Comparison of ENCODE assay signal across 24 mouse cellular contexts in the genomic region with DNA sequence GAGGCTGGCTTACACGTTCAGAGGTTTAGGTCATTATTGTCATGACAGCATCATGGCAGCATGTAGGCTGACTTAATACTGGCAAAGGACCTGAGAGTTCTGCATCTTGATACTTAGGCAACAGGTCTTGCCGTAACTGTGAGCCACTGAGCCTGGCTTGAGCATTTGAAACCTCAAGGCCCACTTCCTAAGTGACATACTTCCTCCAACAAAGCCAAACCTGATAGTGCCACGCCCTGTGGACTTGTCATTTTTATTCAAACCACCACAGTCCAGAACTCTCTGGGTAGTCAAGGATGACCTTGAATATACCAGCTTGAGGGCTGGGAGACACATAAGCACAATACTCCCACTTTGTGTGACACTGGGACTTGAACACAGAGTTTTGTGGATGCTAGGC. TPM values are rescaled to one million over a fixed set of nuclear protein-coding genes. Genes with fewer than 3 reads are reported as not detected.
DNase-seq lines count a peak whose midpoint lies in the region; ATAC-seq and TF ChIP-seq lines count a peak whose summit lies in the region.
"Had no signal": no experiment of that assay in that cellular context is flagged by ENCODE, and none has a peak within 500 bp of the region (broad histone marks: within the 10 kb centered on the region; RNA-seq: fewer than 3 reads in every experiment).

No protein-coding gene starts in this region.

- TF ChIP-seq POLR2A in MEL (IDR thresholded peaks at IDR 0.05; ENCODE audit: control insufficient read depth in 1 of 2, insufficient read depth in 1 of 2, low read depth in 1 of 2, low read length in 2 of 2, poor library complexity in 1 of 2) = no peak

- peaks cover 26% of the 10 kb centered on the region for H3K79me2 ChIP-seq in MEL (ENCODE audit: control insufficient read depth, insufficient read depth, low read length, poor library complexity)

- H3K36me3 ChIP-seq in MEL (ENCODE audit: control insufficient read depth in 1 of 2, insufficient read depth in 2 of 2, low read length in 2 of 2) = peaks cover 0 to 18% of the 10 kb centered on the region in 2 experiments; a peak in 2 of 4 replicates
- H3K36me3 ChIP-seq in liver, embryonic 11.5 days (ENCODE audit: control insufficient read depth, insufficient read depth, low read length) = no peaks in the 10 kb centered on the region
- H3K36me3 ChIP-seq: embryonic facial prominence, embryonic 13.5 days; forebrain, embryonic 12.5 days; hindbrain, embryonic 12.5 days had no signal

- no peak for TF ChIP-seq RAD21 in MEL (IDR thresholded peaks at IDR 0.05; ENCODE audit: low read depth, low read length)

- no peak for TF ChIP-seq EP300 in MEL (IDR thresholded peaks at IDR 0.05; ENCODE audit: low read depth in 1 of 2, low read length in 2 of 2)

- TF ChIP-seq CTCF in MEL (IDR thresholded peaks at IDR 0.05 in 2 of 3, conservative IDR thresholded peaks at IDR 0.05 in 1 of 3; ENCODE audit: control insufficient read depth in 1 of 3, insufficient read depth in 1 of 3, low read depth in 2 of 3, low read length in 3 of 3, poor library complexity in 1 of 3, severe bottlenecking in 1 of 3) = no peak

- H3K4me3 ChIP-seq in MEL (ENCODE audit: control insufficient read depth in 1 of 2, insufficient read depth in 1 of 2, low read depth in 2 of 2, low read length in 2 of 2) = no peak overlapping the region
- H3K4me3 ChIP-seq in liver, embryonic 11.5 days (ENCODE audit: low read depth, low read length) = no peak overlapping the region
- H3K4me3 ChIP-seq: forebrain, embryonic 12.5 days; heart, embryonic 13.5 days; hindbrain, embryonic 12.5 days had no signal

- DNase-seq in MEL (ENCODE audit: low read depth, low spot score) = peak; percentile 32
- DNase-seq in liver, embryonic 11.5 days (ENCODE audit: low spot score) = no peak
- DNase-seq in gastrocnemius, postnatal 25 days = no peak
- DNase-seq in cerebellum, adult 18-20 months = no peak
- no peak for DNase-seq in kidney, postnatal 36 days
- DNase-seq: adrenal gland, postnatal 10 days; B cell, adult 2 months; cerebellum, adult 11 months; cerebellum, adult 9-10 months; cerebellum, postnatal 25 days; forebrain, postnatal 0 days; gastrocnemius, postnatal 14 days; heart, adult 11 months; heart, postnatal 4 days had no signal

- 0 out of 2 replicates have a peak, but pooled peaks have one; percentile 12 for ATAC-seq in common myeloid progenitor, adult 5-6 weeks (replicated peaks; ENCODE audit: low read depth, poor library complexity, severe bottlenecking)
- ATAC-seq in megakaryocyte progenitor cell, adult 5-6 weeks (replicated peaks; ENCODE audit: poor library complexity) = peak; percentile 28
- ATAC-seq in liver, embryonic 11.5 days (replicated peaks; ENCODE audit: low FRiP score) = no peak
- ATAC-seq: CD4-positive, CD25-positive, alpha-beta regulatory T cell, adult 4 months; forebrain, postnatal 0 days; hindbrain, embryonic 16.5 days; inflammation-experienced regulatory T-cells, adult 6 months; Patski had no signal

- H3K4me2 ChIP-seq in liver, embryonic 11.5 days = no peak overlapping the region
- H3K4me2 ChIP-seq: embryonic facial prominence, embryonic 13.5 days; forebrain, embryonic 12.5 days; hindbrain, embryonic 12.5 days had no signal

- 85% methylated on average over 3 of the region's 3 CpGs for WGBS in liver, embryonic 11.5 days

- peaks cover 7 to 41% of the 10 kb centered on the region in 2 experiments for H3K4me1 ChIP-seq in MEL (ENCODE audit: control insufficient read depth in 1 of 2, insufficient read depth in 2 of 2, low read length in 2 of 2)
- H3K4me1 ChIP-seq in liver, embryonic 11.5 days (replicated peaks; ENCODE audit: control insufficient read depth, insufficient read depth, low read length) = peaks cover 31% of the 10 kb centered on the region

- H3K27ac ChIP-seq in MEL (ENCODE audit: control insufficient read depth, low read depth, low read length) = no peak overlapping the region
- H3K27ac ChIP-seq in liver, embryonic 11.5 days (ENCODE audit: low read depth, low read length) = no peak overlapping the region
- H3K27ac ChIP-seq: embryonic facial prominence, embryonic 13.5 days; forebrain, embryonic 12.5 days; heart, embryonic 13.5 days; hindbrain, embryonic 12.5 days had no signal

- H3K9ac ChIP-seq in MEL (ENCODE audit: control insufficient read depth, low read depth, low read length, poor library complexity, severe bottlenecking) = no peak overlapping the region
- no peak overlapping the region for H3K9ac ChIP-seq in liver, embryonic 11.5 days (ENCODE audit: low read depth, low read length)
- H3K9ac ChIP-seq: forebrain, embryonic 12.5 days; forebrain, postnatal 0 days; hindbrain, embryonic 12.5 days had no signal

- no peaks in the 10 kb centered on the region for H3K9me3 ChIP-seq in MEL (replicated peaks; ENCODE audit: insufficient read depth, low read length)
- peaks cover 3% of the 10 kb centered on the region; the same call in 1 of the 2 replicates for H3K9me3 ChIP-seq in liver, embryonic 11.5 days (ENCODE audit: control insufficient read depth, low read length)
- H3K9me3 ChIP-seq: heart, embryonic 13.5 days; hindbrain, embryonic 12.5 days had no signal

- no peaks in the 10 kb centered on the region for H3K27me3 ChIP-seq in MEL (ENCODE audit: control insufficient read depth in 1 of 2, insufficient read depth in 2 of 2, low read length in 2 of 2)
- H3K27me3 ChIP-seq in liver, embryonic 11.5 days (replicated peaks; ENCODE audit: control insufficient read depth, insufficient read depth, low read length) = no peaks in the 10 kb centered on the region
- H3K27me3 ChIP-seq: embryonic facial prominence, embryonic 13.5 days; forebrain, embryonic 12.5 days; heart, embryonic 13.5 days; hindbrain, embryonic 12.5 days; Patski had no signal

TF ChIP-seq in MEL, 35 proteins besides CTCF, POLR2A, EP300 and RAD21:
- TF ChIP-seq CHD1 (IDR thresholded peaks at IDR 0.05; ENCODE audit: low read depth, low read length) (no peak), MXI1 (IDR thresholded peaks at IDR 0.05; ENCODE audit: low read depth, low read length) (no peak), NELFE (IDR thresholded peaks at IDR 0.05; ENCODE audit: low read depth, low read length) (no peak), JUND (IDR thresholded peaks at IDR 0.05; ENCODE audit: low read depth, low read length) (no peak), MYB (IDR thresholded peaks at IDR 0.05; ENCODE audit: low read depth, low read length) (no peak), USF1 (IDR thresholded peaks at IDR 0.05; ENCODE audit: low read depth, low read length) (no peak), KAT2A (conservative IDR thresholded peaks at IDR 0.05; ENCODE audit: low read depth, low read length) (no peak), TCF12 (IDR thresholded peaks at IDR 0.05; ENCODE audit: low read depth, low read length) (no peak), ELF1 (IDR thresholded peaks at IDR 0.05; ENCODE audit: low read depth, low read length) (no peak), MEF2A (IDR thresholded peaks at IDR 0.05; ENCODE audit: extremely low read depth, insufficient replicate concordance, low read depth, low read length, poor library complexity, severe bottlenecking) (no peak), GABPA (IDR thresholded peaks at IDR 0.05; ENCODE audit: low read depth, low read length) (no peak), NRF1 (IDR thresholded peaks at IDR 0.05; ENCODE audit: insufficient read depth, low read depth, low read length, poor library complexity, severe bottlenecking) (no peak)
TF ChIP-seq in MEL: peak in this region for 0.

RNA-seq across cellular contexts. Expression of gene Wdr5, which starts 2.0 kb away (rescaled TPM):
- 67.0 and 78.3 TPM in 2 replicates for total RNA-seq in MEL (2012; rRNA removed)
- 10 to 100 TPM in 1 of 2 experiments, not detected in 1; 96.9 TPM for polyA plus RNA-seq in MEL (2012; ENCODE audit: insufficient read depth in 1 of 2, insufficient read length in 2 of 2, low read depth in 1 of 2, low replicate concordance in 2 of 2, missing spikeins in 1 of 2)
- 83.4 and 86.4 TPM in 2 replicates for total RNA-seq in common myeloid progenitor, adult 5-6 weeks (2017)
- total RNA-seq in megakaryocyte progenitor cell, adult 5-6 weeks (2015) = 36.7 and 37.2 TPM in 2 replicates
- total RNA-seq in megakaryocyte progenitor cell, adult 5-6 weeks (2017) = 85.6 and 87.3 TPM in 2 replicates
- polyA plus RNA-seq in liver, embryonic 11.5 days (2014; fragmentation: Nextera tagmentation; extraction: Ambion mirVana) = 76.7 and 78.0 TPM in 2 replicates
- total RNA-seq in gastrocnemius, postnatal 25 days (2021) = 10 to 100 TPM; 15.4 to 18.3 TPM

RNA-seq across cellular contexts. Expression of gene Brd3, which starts 5.4 kb away (rescaled TPM):
- total RNA-seq in MEL (2012; rRNA removed) = 10.3 and 10.7 TPM in 2 replicates
- 10 to 100 TPM; 38.7 to 46.9 TPM for polyA plus RNA-seq in MEL (2012; ENCODE audit: insufficient read depth in 1 of 2, insufficient read length in 2 of 2, low read depth in 1 of 2, low replicate concordance in 2 of 2, missing spikeins in 1 of 2)
- total RNA-seq in common myeloid progenitor, adult 5-6 weeks (2017) = 27.0 and 47.2 TPM in 2 replicates
- 52.4 and 54.7 TPM in 2 replicates for total RNA-seq in megakaryocyte progenitor cell, adult 5-6 weeks (2015)
- total RNA-seq in megakaryocyte progenitor cell, adult 5-6 weeks (2017) = 26.7 and 29.4 TPM in 2 replicates
- polyA plus RNA-seq in liver, embryonic 11.5 days (2014; fragmentation: Nextera tagmentation; extraction: Ambion mirVana) = 111 and 113 TPM in 2 replicates
- 10 to 100 TPM; 20.5 to 25.1 TPM for total RNA-seq in gastrocnemius, postnatal 25 days (2021)
